Mouse (Mus musculus) erythroblast, embryonic 14.5 days (primary cell): ENCODE data around the gene Ppfia1.

Experiments
- GATA1 ChIP-seq: IDR thresholded peaks from 2 replicates; pipeline ENCODE4 v1.6.1; 2012; ENCODE audit warnings: low read length, inconsistent platforms, mixed read lengths
- TAL1 ChIP-seq: IDR thresholded peaks from 3 replicates; pipeline ENCODE4 v1.6.1; 2012; ENCODE audit warnings: low read length, inconsistent platforms, mixed read lengths

DNA sequence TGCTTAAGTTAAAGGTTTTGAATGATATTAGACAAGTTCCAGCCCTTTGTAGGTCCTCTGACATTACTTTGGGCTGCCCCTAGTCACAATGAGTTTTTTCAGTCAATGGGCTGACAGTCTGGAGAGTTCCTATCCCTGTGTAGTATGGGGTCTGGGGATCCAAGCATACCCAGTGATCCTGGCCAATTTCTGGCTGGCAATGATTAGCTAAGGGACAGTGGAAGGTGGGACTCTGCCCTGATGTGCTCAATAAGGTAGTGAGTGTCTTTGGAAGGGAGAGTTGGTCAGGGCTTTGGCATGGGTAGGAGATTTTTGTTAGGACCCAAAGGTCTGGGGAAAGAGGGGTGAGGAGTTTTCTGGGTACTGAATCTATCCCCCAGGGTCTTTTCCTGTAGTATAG is 18.1 kb upstream of the Ppfia1 start:
- TF ChIP-seq GATA1 (no peak), TAL1 (no peak)
